Mouse (Mus musculus): Measurements from ENCODE around the gene Ntsr1.

DNA sequence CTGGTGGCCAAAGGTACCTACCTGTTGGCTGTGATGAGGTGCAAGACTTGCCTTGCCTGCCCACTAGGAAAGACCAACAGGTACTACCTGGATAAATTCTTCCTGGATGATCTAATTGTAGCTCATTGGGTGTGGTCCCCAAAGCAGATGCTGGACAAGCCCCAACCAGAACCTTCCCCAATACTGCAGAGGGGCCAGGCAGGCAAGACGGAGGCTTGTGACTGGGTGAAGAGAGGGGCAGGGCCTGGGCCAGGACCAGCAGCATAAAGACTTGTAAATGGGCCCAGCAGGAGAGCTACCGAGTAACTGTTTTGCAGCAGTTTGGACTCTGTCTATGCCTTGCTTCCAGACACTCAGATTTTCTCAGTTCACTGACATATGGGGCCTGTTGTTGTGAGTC is 42.1 kb upstream of the Ntsr1 start:
- TF ChIP-seq EP300 (IDR thresholded peaks at IDR 0.05; ENCODE audit: low read depth) (no peak), CTCF (IDR thresholded peaks at IDR 0.05; ENCODE audit: low read depth) (no peak)

Measured in heart, postnatal 0 days (tissue).